Mouse (Mus musculus): ENCODE data around the gene Zfp958. TPM values are rescaled to one million over a fixed set of nuclear protein-coding genes. Genes with fewer than 3 reads are reported as not detected.
A peak's percentile ranks its signal among the peaks of the same experiment; 100 is the strongest.

The Zfp958 gene
- polyA plus RNA-seq, 2 experiments: 5.4 to 13.4 TPM

DNA sequence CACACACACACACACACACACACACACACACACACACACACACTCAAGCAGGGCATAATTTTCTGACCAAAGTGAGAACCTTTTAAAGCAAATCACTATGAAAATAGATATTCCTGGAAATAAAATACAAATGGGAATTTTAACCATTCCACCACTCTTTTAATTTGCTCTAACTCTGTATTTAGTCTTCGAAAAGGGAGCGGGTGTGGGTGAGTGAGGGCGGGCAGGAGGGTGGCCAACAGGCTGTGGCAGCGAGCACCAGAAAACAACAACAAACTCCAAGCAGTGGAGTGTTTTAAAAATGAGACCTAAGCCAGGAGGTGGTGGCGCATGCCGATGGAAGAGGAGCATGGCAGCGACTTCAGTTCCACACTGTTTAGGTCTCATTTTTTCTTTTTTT is 43.6 kb downstream of the Zfp958 start:
- H3K36me3 ChIP-seq (ENCODE audit: control insufficient read depth, insufficient read depth, low read length): no peaks in the 10 kb centered on the region
- no peak for ATAC-seq (ENCODE audit: low FRiP score, low read depth)
- H3K9me3 ChIP-seq (ENCODE audit: control insufficient read depth, low read length): no peaks in the 10 kb centered on the region
- TF ChIP-seq POLR2A (IDR thresholded peaks at IDR 0.05; ENCODE audit: borderline replicate concordance, extremely low read depth, insufficient read depth, insufficient read length): no peak
- no peak overlapping the region for H3K27ac ChIP-seq (replicated peaks; ENCODE audit: low read depth, low read length)
- H3K9ac ChIP-seq (ENCODE audit: low read depth, low read length, severe bottlenecking): no peak overlapping the region
- no peak for DNase-seq (ENCODE audit: low spot score)
- no peak overlapping the region for H3K4me3 ChIP-seq (replicated peaks; ENCODE audit: low read length)
- H3K4me2 ChIP-seq (replicated peaks; ENCODE audit: low read depth, low read length, severe bottlenecking): no peak overlapping the region
- WGBS: 89% methylated on average over 7 of the region's 7 CpGs
- H3K27me3 ChIP-seq (ENCODE audit: control insufficient read depth, insufficient read depth, low read length): no peaks in the 10 kb centered on the region
- no peaks in the 10 kb centered on the region for H3K4me1 ChIP-seq (ENCODE audit: control insufficient read depth, insufficient read depth, low read length)

DNA sequence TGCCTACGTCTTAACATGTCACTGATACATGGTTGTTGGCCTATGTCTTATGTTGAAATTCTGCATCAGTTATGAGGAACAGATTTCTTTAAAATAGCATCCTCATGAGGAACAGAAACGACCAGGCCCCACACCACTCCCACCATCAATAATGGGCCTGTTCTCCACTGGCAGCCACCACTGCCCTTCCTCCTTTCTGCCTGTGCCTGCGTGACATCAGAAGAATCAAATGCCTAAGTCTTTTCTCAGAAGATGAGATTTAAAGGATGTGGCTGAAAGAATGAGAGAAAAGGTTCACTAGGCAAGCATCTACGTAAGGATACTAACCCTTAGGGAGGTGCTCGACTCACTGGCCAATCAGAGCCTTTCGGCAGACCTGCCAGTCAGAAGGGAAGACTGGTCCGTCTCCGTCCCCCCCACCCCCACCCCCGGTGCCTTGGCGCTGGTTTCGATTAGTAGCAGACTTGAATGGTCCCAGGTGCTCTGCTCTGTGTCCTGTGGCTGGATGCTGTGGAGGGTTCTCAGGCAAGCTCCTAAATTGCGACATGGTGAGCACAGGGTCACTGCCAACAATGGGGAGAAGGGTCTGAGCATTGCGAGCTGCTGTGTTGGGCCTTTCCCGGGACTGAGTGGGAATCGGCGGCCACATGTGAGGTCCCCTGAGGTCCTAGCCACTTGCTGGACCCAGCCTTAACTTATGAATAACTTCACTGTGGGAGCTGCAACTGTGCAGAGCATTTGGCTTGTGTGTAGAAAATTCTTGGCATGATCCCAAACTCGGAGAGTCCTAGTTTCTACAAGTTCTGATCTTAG is 62.4 kb downstream of the Zfp958 start:
- Histone ChIP-seq H3K9ac (ENCODE audit: low read depth, low read length, severe bottlenecking) (no peak overlapping the region), H3K27ac (replicated peaks; ENCODE audit: low read depth, low read length) (no peak overlapping the region), H3K4me2 (replicated peaks; ENCODE audit: low read depth, low read length, severe bottlenecking) (no peak overlapping the region), H3K9me3 (ENCODE audit: control insufficient read depth, low read length) (peaks cover 4% of the 10 kb centered on the region; the same call in 1 of the 2 replicates), H3K4me1 (ENCODE audit: control insufficient read depth, insufficient read depth, low read length) (peaks cover 5% of the 10 kb centered on the region; the same call in 1 of the 2 replicates), H3K27me3 (ENCODE audit: control insufficient read depth, insufficient read depth, low read length) (no peaks in the 10 kb centered on the region), H3K4me3 (replicated peaks; ENCODE audit: low read length) (no peak overlapping the region), H3K36me3 (ENCODE audit: control insufficient read depth, insufficient read depth, low read length) (no peaks in the 10 kb centered on the region)
- TF ChIP-seq POLR2A (IDR thresholded peaks at IDR 0.05; ENCODE audit: borderline replicate concordance, extremely low read depth, insufficient read depth, insufficient read length): no peak
- DNase-seq (ENCODE audit: low spot score) (no peak), ATAC-seq (ENCODE audit: low FRiP score, low read depth) (no peak)
- WGBS: 78% methylated on average over 17 of the region's 17 CpGs

GRCm38 (mm10) chr8:4676586-4676985 is 63.6 kb downstream of the Zfp958 start:
- H3K9ac ChIP-seq (ENCODE audit: low read depth, low read length, severe bottlenecking): no peak overlapping the region
- no peaks in the 10 kb centered on the region for H3K36me3 ChIP-seq (ENCODE audit: control insufficient read depth, insufficient read depth, low read length)
- H3K9me3 ChIP-seq (ENCODE audit: control insufficient read depth, low read length): peaks cover 4% of the 10 kb centered on the region; the same call in 1 of the 2 replicates
- peaks cover 5% of the 10 kb centered on the region; the same call in 1 of the 2 replicates for H3K4me1 ChIP-seq (ENCODE audit: control insufficient read depth, insufficient read depth, low read length)
- no peak for ATAC-seq (ENCODE audit: low FRiP score, low read depth)
- H3K27ac ChIP-seq (replicated peaks; ENCODE audit: low read depth, low read length): peak overlapping the region; percentile 97; the same call in 1 of the 2 replicates
- TF ChIP-seq POLR2A (IDR thresholded peaks at IDR 0.05; ENCODE audit: borderline replicate concordance, extremely low read depth, insufficient read depth, insufficient read length): no peak
- H3K4me3 ChIP-seq (replicated peaks; ENCODE audit: low read length): peak overlapping the region; percentile 74
- H3K4me2 ChIP-seq (replicated peaks; ENCODE audit: low read depth, low read length, severe bottlenecking): peak overlapping the region; percentile 54
- no peak for DNase-seq (ENCODE audit: low spot score)
- no peaks in the 10 kb centered on the region for H3K27me3 ChIP-seq (ENCODE audit: control insufficient read depth, insufficient read depth, low read length)
- WGBS: 84% methylated on average over 7 of the region's 7 CpGs

GRCm38 (mm10) chr8:4677265-4678217 is 64.6 kb downstream of the Zfp958 start:
- ATAC-seq (ENCODE audit: low FRiP score, low read depth) (peak; percentile 94), DNase-seq (ENCODE audit: low spot score) (peak; percentile 100)
- no peaks in the 10 kb centered on the region for H3K27me3 ChIP-seq (ENCODE audit: control insufficient read depth, insufficient read depth, low read length)
- H3K4me2 ChIP-seq (replicated peaks; ENCODE audit: low read depth, low read length, severe bottlenecking): peak overlapping the region; percentile 54
- H3K36me3 ChIP-seq (ENCODE audit: control insufficient read depth, insufficient read depth, low read length): no peaks in the 10 kb centered on the region
- H3K4me3 ChIP-seq (replicated peaks; ENCODE audit: low read length): peak overlapping the region; percentile 74
- under 1% methylated on average over 71 of the region's 72 CpGs for WGBS
- peak overlapping the region; percentile 97 for H3K27ac ChIP-seq (replicated peaks; ENCODE audit: low read depth, low read length)
- H3K4me1 ChIP-seq (ENCODE audit: control insufficient read depth, insufficient read depth, low read length): peaks cover 5% of the 10 kb centered on the region; the same call in 1 of the 2 replicates
- peaks cover 4% of the 10 kb centered on the region; the same call in 1 of the 2 replicates for H3K9me3 ChIP-seq (ENCODE audit: control insufficient read depth, low read length)
- peak; percentile 28; the same call in 1 of the 2 replicates for TF ChIP-seq POLR2A (IDR thresholded peaks at IDR 0.05; ENCODE audit: borderline replicate concordance, extremely low read depth, insufficient read depth, insufficient read length)
- peak overlapping the region; percentile 77 for H3K9ac ChIP-seq (ENCODE audit: low read depth, low read length, severe bottlenecking)

Data from limb, embryonic 14.5 days (tissue).